Mouse (Mus musculus): ENCODE measurements around the gene Ttn.

GRCm38 (mm10) chr2:76811160-76811559 lies 171.2 kb downstream of the Ttn start:
- TF ChIP-seq TAL1 (IDR thresholded peaks at IDR 0.05; ENCODE audit: low read length) (no peak), GATA1 (IDR thresholded peaks at IDR 0.05; ENCODE audit: low read length) (no peak)
